Mouse (Mus musculus) liver, postnatal 0 days (tissue): ENCODE data around the gene Meaf6.

Experiments used
- CTCF ChIP-seq: sonication (generic); IDR thresholded peaks from 2 replicates; pipeline ENCODE4 v1.5.1; 2016; ENCODE audit warnings: antibody characterized with exemption, low read depth
- EP300 ChIP-seq: IDR thresholded peaks from 2 replicates; pipeline ENCODE4 v1.6.1; 2016; ENCODE audit warnings: antibody characterized with exemption, low read depth, mild to moderate bottlenecking

DNA sequence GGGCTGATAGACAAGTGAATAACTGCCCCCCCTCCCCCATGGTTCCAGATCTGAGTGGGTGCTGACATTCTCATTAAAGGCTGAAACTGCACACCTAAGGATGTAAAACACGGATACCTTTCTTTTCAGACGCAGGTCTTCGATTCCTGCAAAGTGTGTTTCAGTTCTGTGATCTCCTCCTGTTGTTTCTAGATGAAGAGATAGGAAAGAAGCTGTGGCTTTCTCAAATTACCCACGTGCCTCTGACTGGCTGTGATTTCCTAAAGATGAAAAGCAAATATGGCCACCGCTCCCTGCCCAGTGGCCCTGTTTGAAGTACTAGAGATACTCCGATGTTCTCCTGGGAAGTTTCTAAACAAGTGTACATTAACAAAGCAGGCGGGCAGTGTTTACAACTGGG, 53.4 kb downstream of the Meaf6 start:
- TF ChIP-seq CTCF (no peak), EP300 (no peak)
